Mouse (Mus musculus) spleen, embryonic (tissue): ENCODE measurements at regions not wholly inside any gene's neighbourhood (a gene's known extent, or its start where the extent isn't known, plus 50 kb on each side); places are given as distances from the start of the nearest gene placed in this dataset.
"Not testable (repeated sequence)": the region's sequence is repeated elsewhere in the genome, so short reads cannot be mapped to it uniquely, and the experiment has no call there.

Experiments used
- CTCF ChIA-PET: fragments of 350-600 bp; sonication (Branson Sonifier 250); formaldehyde crosslinking; loops from one replicate; lab custom pipeline; 2022; lab: Charles Lee

DNA sequence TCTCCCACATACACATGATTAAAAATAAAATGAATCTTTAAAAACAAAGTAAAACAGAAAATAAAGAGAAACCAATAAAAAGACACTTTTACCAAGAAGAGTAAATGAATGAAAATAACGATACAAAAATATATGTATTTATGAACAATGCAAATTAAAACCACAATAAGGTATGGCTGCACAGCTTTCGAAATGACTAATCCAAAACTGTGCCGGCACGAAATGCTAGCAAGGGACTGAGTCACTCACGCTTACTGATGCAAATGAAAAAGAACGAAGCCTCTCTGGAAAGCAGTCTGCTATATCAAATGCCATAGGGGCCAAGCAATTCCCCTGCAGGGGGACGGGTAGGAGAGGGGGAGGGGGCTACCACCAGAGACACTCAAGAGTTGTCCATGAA is 704.0 kb downstream of the 4930447A16Rik start:
- CTCF ChIA-PET: interaction anchor here (0.6 kb wide), 1 partner anchor 33 kb away, joined by 6 read pairs; no protein-coding TSS in a partner anchor

DNA sequence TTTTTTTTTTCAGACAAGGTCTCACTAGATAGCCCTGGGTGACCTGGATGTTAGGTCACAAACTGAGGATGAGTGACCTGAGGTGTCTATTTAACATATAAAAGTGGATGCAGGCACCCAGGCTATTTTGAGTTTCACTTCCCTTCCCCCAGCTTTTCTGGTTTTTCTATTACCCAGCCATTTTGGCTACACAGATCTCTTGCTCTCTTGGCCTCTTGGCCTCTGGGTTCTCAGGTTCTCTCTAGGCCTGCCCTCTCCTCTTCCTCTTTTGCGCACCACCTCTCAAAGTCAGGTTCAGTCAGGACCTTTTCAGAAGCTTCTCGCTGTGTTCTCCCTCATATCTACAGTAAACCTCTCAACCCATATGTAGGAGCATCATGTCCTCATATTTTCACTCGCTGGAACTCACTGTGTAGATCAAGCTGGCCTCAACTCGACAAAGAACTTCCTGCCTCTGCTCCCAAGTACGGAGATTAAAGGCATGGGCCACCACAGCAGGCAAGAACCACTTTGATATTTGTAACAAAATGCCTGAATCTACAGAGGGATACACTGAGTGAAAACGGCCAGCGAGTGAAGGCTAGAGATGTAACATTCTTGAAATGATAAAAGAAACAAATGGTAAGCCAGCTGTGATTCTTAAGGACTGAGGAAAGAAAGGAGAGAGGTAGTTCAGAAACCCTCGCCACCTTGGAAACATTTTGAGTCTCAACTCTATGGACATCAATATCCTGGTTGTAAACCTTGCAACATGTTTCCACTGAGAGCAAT is 704.7 kb downstream of the 4930447A16Rik start:
- CTCF ChIA-PET: interaction anchor here (0.6 kb wide), 2 partner anchors 32 to 99 kb away, joined by 3 to 6 read pairs; no protein-coding TSS in a partner anchor

- CTCF ChIA-PET: no interaction called here
Observed at GRCm38 (mm10) chr15:38130632-38131028, 705.3 kb downstream of the 4930447A16Rik start.

- CTCF ChIA-PET: no interaction called here
Observed at GRCm38 (mm10) chr15:38139639-38140038, 714.3 kb downstream of the 4930447A16Rik start.

- CTCF ChIA-PET: no interaction called here
Observed at GRCm38 (mm10) chr15:38143495-38143894, 718.1 kb downstream of the 4930447A16Rik start.

DNA sequence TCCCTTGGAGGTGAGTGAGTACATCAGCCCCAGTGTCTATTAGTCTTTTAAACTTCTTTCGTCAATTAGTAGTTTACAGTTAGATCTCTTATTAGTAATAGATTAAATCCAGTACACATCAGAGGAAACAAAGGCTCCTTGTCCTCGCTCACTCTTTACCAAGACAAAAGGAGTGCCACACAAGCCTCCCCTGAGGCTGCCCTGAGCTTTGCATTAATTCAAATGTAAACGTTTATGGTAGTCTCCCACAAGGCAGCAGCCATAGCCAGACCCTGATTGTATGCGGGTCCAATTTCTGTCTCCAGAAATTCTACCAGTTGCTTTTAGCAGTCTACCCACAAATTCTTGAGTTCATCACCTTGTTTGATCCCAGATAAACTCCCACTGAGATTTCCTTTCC is 726.3 kb downstream of the 4930447A16Rik start:
- CTCF ChIA-PET: no interaction called here

DNA sequence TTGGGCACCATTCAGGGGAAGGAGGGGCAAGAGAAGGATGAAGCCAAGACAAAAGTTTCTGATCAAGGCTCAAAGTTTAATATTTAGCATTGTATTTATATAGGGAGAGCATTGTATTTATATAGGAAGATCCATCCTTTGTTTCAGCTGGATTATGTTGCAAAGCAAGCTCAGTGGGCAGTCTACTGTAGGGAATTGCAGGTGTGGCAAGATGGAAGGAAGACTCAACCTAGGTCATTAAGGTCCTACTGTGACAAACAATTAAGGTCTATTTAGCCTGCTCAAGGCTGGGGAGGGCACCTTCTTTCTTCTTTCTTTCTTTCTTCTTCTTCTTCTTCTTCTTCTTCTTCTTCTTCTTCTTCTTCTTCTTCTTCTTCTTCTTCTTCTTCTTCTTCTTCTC is 728.5 kb downstream of the 4930447A16Rik start:
- CTCF ChIA-PET: not testable (repeated sequence)

DNA sequence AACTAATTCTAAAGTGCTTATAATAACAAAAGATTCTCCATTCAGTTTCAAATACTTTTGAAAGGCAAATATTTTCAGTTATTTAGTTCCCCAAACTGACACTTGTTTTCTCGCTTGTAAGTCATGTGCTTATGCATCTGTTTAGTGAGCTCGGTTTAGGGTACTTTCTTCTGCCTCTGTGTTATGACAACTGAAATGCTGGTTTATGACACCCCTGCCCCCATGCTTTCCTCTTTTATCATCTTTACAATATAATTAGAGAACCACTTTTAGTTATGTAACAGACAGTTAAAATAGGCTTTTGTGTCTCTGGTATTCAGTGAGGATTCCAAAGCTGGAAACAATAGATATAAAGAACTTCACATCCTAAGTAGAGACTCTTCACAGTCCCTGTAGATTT is 733.8 kb downstream of the 4930447A16Rik start:
- CTCF ChIA-PET: no interaction called here

GRCm38 (mm10) chr15:38163721-38164120 is 738.4 kb downstream of the 4930447A16Rik start:
- CTCF ChIA-PET: no interaction called here

GRCm38 (mm10) chr15:38164848-38165247 is 739.5 kb downstream of the 4930447A16Rik start:
- CTCF ChIA-PET: no interaction called here

- CTCF ChIA-PET: no interaction called here
Observed at GRCm38 (mm10) chr15:38165881-38166445, 740.6 kb downstream of the 4930447A16Rik start.

DNA sequence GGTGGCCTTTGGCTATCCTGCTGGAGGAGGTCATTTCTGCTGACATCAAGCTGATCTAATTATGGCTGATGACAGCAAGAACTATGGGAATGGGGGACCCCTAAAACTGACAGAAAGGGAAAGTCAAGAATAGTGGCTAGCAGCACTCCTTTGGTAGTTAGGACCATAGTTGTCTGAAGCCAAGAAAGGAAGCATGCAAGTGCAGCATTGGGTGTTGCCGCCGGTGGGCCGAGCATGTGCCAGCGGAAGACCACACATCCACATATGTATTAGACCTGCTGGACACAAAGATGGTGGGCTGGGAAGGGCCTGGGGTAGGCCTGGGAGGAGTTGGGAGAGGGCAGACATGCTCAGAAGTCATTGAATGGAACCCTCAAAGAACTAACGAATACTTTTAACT is 741.1 kb downstream of the 4930447A16Rik start:
- CTCF ChIA-PET: no interaction called here

DNA sequence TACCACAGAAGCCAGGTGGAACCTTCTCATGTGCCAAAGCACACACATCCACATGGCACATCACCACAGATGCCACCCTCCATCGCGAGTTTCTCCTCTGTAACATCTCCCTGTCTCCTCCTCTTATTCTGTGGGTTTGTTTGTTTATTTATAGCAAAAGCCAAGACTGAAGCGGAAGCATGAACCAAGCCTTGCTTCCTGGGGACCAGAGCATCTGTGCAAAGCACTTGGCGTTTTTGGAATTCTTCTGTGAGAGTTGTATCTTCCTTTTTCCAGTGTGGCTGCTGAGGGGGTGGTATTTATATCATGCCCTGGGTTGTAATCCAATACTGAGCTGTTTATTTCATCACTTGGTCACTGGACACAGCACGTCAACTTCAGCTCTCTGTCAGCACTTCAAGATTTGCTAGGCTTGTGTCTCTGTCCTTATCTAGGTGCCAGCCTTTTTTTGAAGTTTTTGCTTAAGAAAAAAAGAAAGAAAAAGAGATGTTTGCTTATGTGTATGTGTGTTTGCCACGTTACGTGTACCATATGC is 742.3 kb downstream of the 4930447A16Rik start:
- CTCF ChIA-PET: no interaction called here

DNA sequence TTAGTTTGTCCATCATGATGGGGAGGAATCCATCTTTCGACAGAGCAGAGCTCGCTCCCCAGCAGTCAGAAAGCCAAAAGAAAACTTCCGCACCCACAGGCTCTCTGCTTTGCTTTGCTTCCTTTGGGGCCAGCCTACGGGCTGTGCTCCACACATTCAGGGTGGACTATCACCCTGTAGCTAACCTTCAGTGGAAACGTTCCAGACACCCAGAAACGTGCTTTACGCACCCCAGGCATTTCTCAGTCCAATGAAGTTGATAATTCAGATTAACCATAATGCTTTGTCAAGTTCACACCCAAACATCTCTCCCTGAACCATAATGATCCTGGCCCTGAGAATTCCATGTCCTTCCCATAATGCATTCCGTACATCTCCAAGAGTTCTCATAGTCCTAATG is 743.8 kb downstream of the 4930447A16Rik start:
- CTCF ChIA-PET: interaction anchor here (0.5 kb wide), 1 partner anchor 16 kb away, joined by 6 read pairs; no protein-coding TSS in a partner anchor
